Mouse (Mus musculus) T-helper 17 cell (primary cell): ENCODE measurements around the gene Mettl21a.
"Not testable (repeated sequence)": the region's sequence is repeated elsewhere in the genome, so short reads cannot be mapped to it uniquely, and the experiment has no call there.

Source experiments
- in situ Hi-C, 2 experiments: fragments of 300-600 bp; cut with MboI, MseI; formaldehyde crosslinking; loops; 1 replicate in 1 of 2; 2 replicates in 1 of 2; pipeline ENCODE4 v1.15.1; 2025; ENCODE audit warnings: high pct_unique_total_duplicates in 2 of 2

Mettl21a gene

GRCm38 (mm10) chr1:64614801-64615345, 2.2 kb downstream of the Mettl21a start:
- in situ Hi-C loops = loop anchor here in 1 of 2 experiments (5.0 kb wide), 1 partner anchor 92 kb away; no protein-coding TSS in a partner anchor

GRCm38 (mm10) chr1:64614311-64614710, 2.7 kb downstream of the Mettl21a start:
- in situ Hi-C loops = no loop called here

GRCm38 (mm10) chr1:64609976-64610375, 7.1 kb downstream of the Mettl21a start:
- in situ Hi-C loops = no loop called here

- in situ Hi-C loops = no loop called here
Observed at GRCm38 (mm10) chr1:64609145-64609544, 7.9 kb downstream of the Mettl21a start.

GRCm38 (mm10) chr1:64603381-64603780, 13.7 kb downstream of the Mettl21a start:
- in situ Hi-C loops = no loop called here

- in situ Hi-C loops = no loop called here
Observed at GRCm38 (mm10) chr1:64601242-64601842, 15.7 kb downstream of the Mettl21a start.

- in situ Hi-C loops = no loop called here
Observed at GRCm38 (mm10) chr1:64600413-64601077, 16.5 kb downstream of the Mettl21a start.

- in situ Hi-C loops = no loop called here
Observed at GRCm38 (mm10) chr1:64598926-64599325, 18.1 kb downstream of the Mettl21a start.

GRCm38 (mm10) chr1:64578801-64579200, 38.2 kb downstream of the Mettl21a start:
- in situ Hi-C loops = no loop called here

- in situ Hi-C loops = not testable (repeated sequence)
Observed at GRCm38 (mm10) chr1:64577911-64578310, 39.1 kb downstream of the Mettl21a start.

GRCm38 (mm10) chr1:64576732-64577131, 40.3 kb downstream of the Mettl21a start:
- in situ Hi-C loops = no loop called here

GRCm38 (mm10) chr1:64576022-64576421, 41.0 kb downstream of the Mettl21a start:
- in situ Hi-C loops = no loop called here

- in situ Hi-C loops = no loop called here
Observed at GRCm38 (mm10) chr1:64568206-64568605, 48.8 kb downstream of the Mettl21a start.

- in situ Hi-C loops = no loop called here
Observed at GRCm38 (mm10) chr1:64560105-64560504, 56.9 kb downstream of the Mettl21a start.
